Mouse (Mus musculus) embryonic facial prominence, embryonic 11.5 days (tissue): ENCODE results near the gene Scube1. TPM values are rescaled to one million over a fixed set of nuclear protein-coding genes. Genes with fewer than 3 reads are reported as not detected.

ENCODE experiments used
- ATAC-seq: fragments of 200-750 bp; cut with Nextera tagmentation; replicated peaks from 2 replicates; pipeline ENCODE4 v1.8.0; 2017; ENCODE audit warnings: low read depth; ENCODE audit not compliant: insufficient number of reproducible peaks, low FRiP score, low TSS enrichment
- DNase-seq: peaks from one replicate; pipeline ENCODE4 v3.0.0-alpha.2; 2015; ENCODE audit warnings: low spot score
- H3K27ac ChIP-seq: fragments of 300-500 bp; sonication (generic); replicated peaks from 2 replicates; pipeline ENCODE4 v1.5.1; 2014; ENCODE audit warnings: mild to moderate bottlenecking, low read depth, low read length, control low read depth
- H3K27me3 ChIP-seq: fragments of 300-500 bp; sonication (generic); 2 replicates; pipeline ENCODE4 v1.6.1; 2014; ENCODE audit warnings: mild to moderate bottlenecking, low read length, moderate library complexity, mixed read lengths; ENCODE audit not compliant: control insufficient read depth, insufficient read depth
- H3K36me3 ChIP-seq: fragments of 300-500 bp; sonication (generic); replicated peaks from 2 replicates; pipeline ENCODE4 v1.6.1; 2014; ENCODE audit warnings: low read depth, mild to moderate bottlenecking, low read length, moderate library complexity, mixed read lengths; ENCODE audit not compliant: control insufficient read depth, insufficient read depth
- H3K4me1 ChIP-seq: fragments of 300-500 bp; sonication (generic); 2 replicates; pipeline ENCODE4 v1.6.1; 2014; ENCODE audit warnings: low read length, mixed read lengths; ENCODE audit not compliant: control insufficient read depth, insufficient read depth
- H3K4me2 ChIP-seq: fragments of 300-500 bp; sonication (generic); 2 replicates; pipeline ENCODE4 v1.6.1; 2014; ENCODE audit warnings: low read depth, mild to moderate bottlenecking, control low read depth, low read length, moderate library complexity
- H3K4me3 ChIP-seq: fragments of 300-500 bp; sonication (generic); 2 replicates; pipeline ENCODE4 v1.5.1; 2014; ENCODE audit warnings: low read depth, low read length, control low read depth
- H3K9ac ChIP-seq: fragments of 300-500 bp; sonication (generic); replicated peaks from 2 replicates; pipeline ENCODE4 v1.6.1; 2014; ENCODE audit warnings: mild to moderate bottlenecking, control low read depth, low read length
- H3K9me3 ChIP-seq: fragments of 300-500 bp; sonication (generic); replicated peaks from 2 replicates; pipeline ENCODE4 v1.6.1; 2016; ENCODE audit warnings: mild to moderate bottlenecking, low read length, inconsistent platforms, mixed read lengths; ENCODE audit not compliant: control insufficient read depth
- WGBS: fragments of 180-500 bp; shearing (Covaris S2); extraction: QIAGEN DNeasy Blood & Tissue Kit; methylation state at CpG from one replicate; pipeline ENCODE4 v1.1.7; 2014; 5-methylcytosine and 5-hydroxymethylcytosine counted together
- polyA plus RNA-seq: library from polyadenylated mRNA; unstranded; fragments of >200 nt; fragmentation: Nextera tagmentation; extraction: Ambion mirVana; gene quantifications from 2 replicates; pipeline ENCODE4 v1.2.1, GENCODE M21; 2014

Scube1 gene
- polyA plus RNA-seq: 30.2 and 32.8 TPM in 2 replicates

GRCm38 (mm10) chr15:83724886-83725269, at the start of gene Scube1:
Gene Scube1 (minus strand): TSS chr15:83725021.
- H3K4me2 ChIP-seq: peak within 1 kb of the TSS; percentile 86
- 0 out of 2 replicates have a peak within 1 kb of the TSS, but pooled peaks have one; percentile 5 for H3K27ac ChIP-seq
- H3K4me3 ChIP-seq: peak within 1 kb of the TSS; percentile 59

GRCm38 (mm10) chr15:83772953-83773352, 48.1 kb upstream of the Scube1 start:
- Histone ChIP-seq H3K4me2 (no peak overlapping the region), H3K36me3 (no peaks in the 10 kb centered on the region), H3K27ac (no peak overlapping the region), H3K27me3 (no peaks in the 10 kb centered on the region), H3K4me3 (no peak overlapping the region), H3K4me1 (no peaks in the 10 kb centered on the region), H3K9ac (no peak overlapping the region), H3K9me3 (no peaks in the 10 kb centered on the region)
- no peak for DNase-seq
- no peak for ATAC-seq
- WGBS: 87% methylated on average over 4 of the region's 4 CpGs

More at GRCm38 (mm10) chr15:83724886-83725269, at the start of gene Scube1:
- Histone ChIP-seq H3K4me1 (peaks cover 11% of the 10 kb centered on the region), H3K36me3 (no peaks in the 10 kb centered on the region), H3K9me3 (no peaks in the 10 kb centered on the region), H3K9ac (peak within 1 kb of the TSS; percentile 74), H3K27me3 (no peaks in the 10 kb centered on the region)
- peak; percentile 91 for ATAC-seq
- peak; percentile 94 for DNase-seq
- 0% methylated on average over 47 of the region's 51 CpGs for WGBS

GRCm38 (mm10) chr15:83772460-83772859, 47.6 kb upstream of the Scube1 start:
- Histone ChIP-seq H3K4me2 (no peak overlapping the region), H3K36me3 (no peaks in the 10 kb centered on the region), H3K4me1 (no peaks in the 10 kb centered on the region), H3K27me3 (no peaks in the 10 kb centered on the region), H3K9ac (no peak overlapping the region), H3K27ac (no peak overlapping the region), H3K4me3 (no peak overlapping the region), H3K9me3 (no peaks in the 10 kb centered on the region)
- WGBS: 55% methylated on average over 5 of the region's 5 CpGs
- ATAC-seq: no peak
- no peak for DNase-seq

- DNase-seq: no peak
- Histone ChIP-seq H3K4me3 (no peak overlapping the region), H3K4me1 (no peaks in the 10 kb centered on the region), H3K36me3 (no peaks in the 10 kb centered on the region), H3K9ac (no peak overlapping the region), H3K27ac (no peak overlapping the region), H3K4me2 (no peak overlapping the region), H3K27me3 (no peaks in the 10 kb centered on the region), H3K9me3 (no peaks in the 10 kb centered on the region)
- WGBS: 75% methylated on average over 8 of the region's 8 CpGs
- no peak for ATAC-seq
Measured at GRCm38 (mm10) chr15:83771346-83772053, 46.7 kb upstream of the Scube1 start.

GRCm38 (mm10) chr15:83765388-83766029, 40.7 kb upstream of the Scube1 start:
- Histone ChIP-seq H3K4me2 (no peak overlapping the region), H3K27ac (no peak overlapping the region), H3K4me3 (no peak overlapping the region), H3K9me3 (no peaks in the 10 kb centered on the region), H3K36me3 (no peaks in the 10 kb centered on the region), H3K27me3 (no peaks in the 10 kb centered on the region), H3K9ac (no peak overlapping the region), H3K4me1 (peaks cover 3% of the 10 kb centered on the region)
- DNase-seq (peak; percentile 66), ATAC-seq (peak; percentile 61)
- 11% methylated on average over 6 of the region's 6 CpGs for WGBS

GRCm38 (mm10) chr15:83761512-83761911, 36.7 kb upstream of the Scube1 start:
- ATAC-seq: no peak
- no peaks in the 10 kb centered on the region for H3K27me3 ChIP-seq
- H3K4me2 ChIP-seq: no peak overlapping the region
- no peak for DNase-seq
- H3K9me3 ChIP-seq: no peaks in the 10 kb centered on the region
- WGBS: 89% methylated on average over 13 of the region's 13 CpGs
- no peak overlapping the region for H3K4me3 ChIP-seq
- no peak overlapping the region for H3K9ac ChIP-seq
- H3K27ac ChIP-seq: no peak overlapping the region
- peaks cover 3% of the 10 kb centered on the region for H3K4me1 ChIP-seq
- no peaks in the 10 kb centered on the region for H3K36me3 ChIP-seq

- H3K36me3 ChIP-seq: no peaks in the 10 kb centered on the region
- no peak overlapping the region for H3K4me3 ChIP-seq
- peaks cover 1% of the 10 kb centered on the region for H3K4me1 ChIP-seq
- no peak overlapping the region for H3K9ac ChIP-seq
- no peaks in the 10 kb centered on the region for H3K27me3 ChIP-seq
- 5% methylated on average over 10 of the region's 10 CpGs for WGBS
- no peak overlapping the region for H3K27ac ChIP-seq
- peak; percentile 81 for DNase-seq
- H3K4me2 ChIP-seq: no peak overlapping the region
- no peak for ATAC-seq
- H3K9me3 ChIP-seq: no peaks in the 10 kb centered on the region
Measured at GRCm38 (mm10) chr15:83760683-83761082, 35.9 kb upstream of the Scube1 start.

- Histone ChIP-seq H3K27me3 (no peaks in the 10 kb centered on the region), H3K27ac (no peak overlapping the region), H3K4me2 (no peak overlapping the region), H3K9me3 (no peaks in the 10 kb centered on the region), H3K4me1 (no peaks in the 10 kb centered on the region), H3K4me3 (no peak overlapping the region), H3K36me3 (no peaks in the 10 kb centered on the region), H3K9ac (no peak overlapping the region)
- ATAC-seq: no peak
- no peak for DNase-seq
- WGBS: 16% methylated on average over 4 of the region's 4 CpGs
Measured at GRCm38 (mm10) chr15:83758958-83759357, 34.1 kb upstream of the Scube1 start.
